Mouse (Mus musculus) liver, embryonic 13.5 days (tissue): Measurements from ENCODE around the gene Pld4. TPM values are rescaled to one million over a fixed set of nuclear protein-coding genes. Genes with fewer than 3 reads are reported as not detected.

ENCODE experiments used
- ATAC-seq: fragments of 200-750 bp; cut with Nextera tagmentation; 2 replicates; pipeline ENCODE4 v1.8.0; 2017; ENCODE audit warnings: low read depth, mild to moderate bottlenecking, moderate number of reproducible peaks, moderate library complexity
- DNase-seq: peaks from one replicate; pipeline ENCODE4 v3.0.0; 2022
- H3K27ac ChIP-seq: fragments of 300-500 bp; sonication (generic); 2 replicates; pipeline ENCODE4 v1.5.1; 2015; ENCODE audit warnings: moderate library complexity, mild to moderate bottlenecking, inconsistent platforms
- H3K27me3 ChIP-seq: fragments of 300-500 bp; sonication (generic); 2 replicates; pipeline ENCODE4 v1.6.1; 2015; ENCODE audit warnings: mild to moderate bottlenecking, inconsistent platforms
- H3K36me3 ChIP-seq: fragments of 300-500 bp; sonication (generic); 2 replicates; pipeline ENCODE4 v1.6.1; 2015; ENCODE audit warnings: mild to moderate bottlenecking, inconsistent platforms
- H3K4me1 ChIP-seq: fragments of 300-500 bp; sonication (generic); replicated peaks from 2 replicates; pipeline ENCODE4 v1.6.1; 2015; ENCODE audit warnings: inconsistent platforms
- H3K4me2 ChIP-seq: fragments of 300-500 bp; sonication (generic); 2 replicates; pipeline ENCODE4 v1.6.1; 2015; ENCODE audit warnings: inconsistent platforms, mild to moderate bottlenecking, moderate library complexity
- H3K4me3 ChIP-seq: fragments of 300-500 bp; sonication (generic); replicated peaks from 2 replicates; pipeline ENCODE4 v1.5.1; 2015; ENCODE audit warnings: mild to moderate bottlenecking, inconsistent platforms
- H3K9ac ChIP-seq: fragments of 300-500 bp; sonication (generic); 2 replicates; pipeline ENCODE4 v1.6.1; 2015; ENCODE audit warnings: mild to moderate bottlenecking, inconsistent platforms
- H3K9me3 ChIP-seq: fragments of 300-500 bp; sonication (generic); replicated peaks from 2 replicates; pipeline ENCODE4 v1.6.1; 2016; ENCODE audit warnings: inconsistent platforms
- WGBS: fragments of 180-500 bp; shearing (Covaris S2); methylation state at CpG from one replicate; pipeline ENCODE4 v1.1.7; 2015; ENCODE audit not compliant: insufficient replicate concordance; 5-methylcytosine and 5-hydroxymethylcytosine counted together
- polyA plus RNA-seq: library from polyadenylated mRNA; unstranded; fragments of >200 nt; fragmentation: Nextera tagmentation; extraction: Ambion mirVana; gene quantifications from 2 replicates; pipeline ENCODE4 v1.2.1, GENCODE M21; 2015

Gene Pld4
- polyA plus RNA-seq, 1 experiment from 2014 or later, result 9.6 TPM

- no peaks in the 10 kb centered on the region for H3K36me3 ChIP-seq
- WGBS, result 24% methylated on average over 3 of the region's 3 CpGs
- peak overlapping the region; percentile 73; the same call in 1 of the 2 replicates for H3K4me2 ChIP-seq
- peaks cover 70% of the 10 kb centered on the region for H3K27me3 ChIP-seq
- H3K9ac ChIP-seq, result no peak overlapping the region
- DNase-seq (no peak), ATAC-seq (no peak)
- H3K4me3 ChIP-seq, result no peak overlapping the region
- H3K27ac ChIP-seq, result no peak overlapping the region
- H3K4me1 ChIP-seq, result peaks cover 9% of the 10 kb centered on the region
- no peaks in the 10 kb centered on the region for H3K9me3 ChIP-seq
These were observed 42.5 kb downstream of the Pld4 start for GRCm38 (mm10) chr12:112802917-112803316.

- ATAC-seq, result no peak
- Histone ChIP-seq H3K27me3 (peaks cover 75% of the 10 kb centered on the region), H3K27ac (no peak overlapping the region), H3K4me1 (peaks cover 19% of the 10 kb centered on the region), H3K9ac (no peak overlapping the region), H3K4me3 (no peak overlapping the region), H3K4me2 (no peak overlapping the region), H3K9me3 (no peaks in the 10 kb centered on the region), H3K36me3 (no peaks in the 10 kb centered on the region)
- no peak for DNase-seq
- WGBS, result 53% methylated on average over 13 of the region's 13 CpGs
These were observed 43.6 kb downstream of the Pld4 start for GRCm38 (mm10) chr12:112804046-112804445.

GRCm38 (mm10) chr12:112806044-112806443, 45.6 kb downstream of the Pld4 start:
- 31% methylated on average over 6 of the region's 6 CpGs for WGBS
- Histone ChIP-seq H3K4me3 (no peak overlapping the region), H3K27ac (no peak overlapping the region), H3K9me3 (no peaks in the 10 kb centered on the region), H3K27me3 (peaks cover 90% of the 10 kb centered on the region), H3K9ac (no peak overlapping the region), H3K4me2 (no peak overlapping the region), H3K36me3 (no peaks in the 10 kb centered on the region), H3K4me1 (peaks cover 27% of the 10 kb centered on the region)
- ATAC-seq, result no peak
- no peak for DNase-seq

GRCm38 (mm10) chr12:112807796-112808195, 47.3 kb downstream of the Pld4 start:
- Histone ChIP-seq H3K27me3 (peaks cover 77% of the 10 kb centered on the region), H3K4me2 (no peak overlapping the region), H3K4me1 (peaks cover 18% of the 10 kb centered on the region), H3K36me3 (no peaks in the 10 kb centered on the region), H3K4me3 (no peak overlapping the region), H3K9me3 (no peaks in the 10 kb centered on the region), H3K27ac (no peak overlapping the region), H3K9ac (no peak overlapping the region)
- 61% methylated on average over 4 of the region's 4 CpGs for WGBS
- ATAC-seq (no peak), DNase-seq (no peak)

- peaks cover 73% of the 10 kb centered on the region for H3K27me3 ChIP-seq
- peak overlapping the region; percentile 67 for H3K4me3 ChIP-seq
- no peak for DNase-seq
- 83% methylated on average over 5 of the region's 5 CpGs for WGBS
- H3K9me3 ChIP-seq, result no peaks in the 10 kb centered on the region
- no peaks in the 10 kb centered on the region for H3K36me3 ChIP-seq
- 0 out of 2 replicates have a peak, but pooled peaks have one; percentile 2 for ATAC-seq
- H3K4me2 ChIP-seq, result peak overlapping the region; percentile 90
- 0 out of 2 replicates have a peak overlapping the region, but pooled peaks have one; percentile 8 for H3K9ac ChIP-seq
- H3K4me1 ChIP-seq, result peaks cover 18% of the 10 kb centered on the region
- no peak overlapping the region for H3K27ac ChIP-seq
These were observed 47.7 kb downstream of the Pld4 start for GRCm38 (mm10) chr12:112808212-112808586.

GRCm38 (mm10) chr12:112808587-112809364, 48.3 kb downstream of the Pld4 start, which contains the start of gene Clba1:
Gene Clba1 (plus strand): TSS chr12:112808937.
- peak; percentile 80 for DNase-seq
- no peaks in the 10 kb centered on the region for H3K36me3 ChIP-seq
- no peaks in the 10 kb centered on the region for H3K9me3 ChIP-seq
- peak within 1 kb of the TSS; percentile 67 for H3K9ac ChIP-seq
- peak within 1 kb of the TSS; percentile 67 for H3K4me3 ChIP-seq
- ATAC-seq, result peak; percentile 85
- WGBS, result 3% methylated on average over 64 of the region's 64 CpGs
- H3K4me2 ChIP-seq, result peak within 1 kb of the TSS; percentile 90
- H3K27ac ChIP-seq, result no peak within 1 kb of the TSS
- peaks cover 18% of the 10 kb centered on the region for H3K4me1 ChIP-seq
- H3K27me3 ChIP-seq, result peaks cover 67% of the 10 kb centered on the region

- H3K27ac ChIP-seq, result no peak overlapping the region
- peak overlapping the region; percentile 67 for H3K9ac ChIP-seq
- H3K9me3 ChIP-seq, result no peaks in the 10 kb centered on the region
- 15% methylated on average over 8 of the region's 8 CpGs for WGBS
- H3K36me3 ChIP-seq, result peaks cover 4% of the 10 kb centered on the region; the same call in 1 of the 2 replicates
- H3K4me3 ChIP-seq, result peak overlapping the region; percentile 67
- peaks cover 18% of the 10 kb centered on the region for H3K4me1 ChIP-seq
- H3K4me2 ChIP-seq, result peak overlapping the region; percentile 90
- ATAC-seq (no peak), DNase-seq (no peak)
- peaks cover 59% of the 10 kb centered on the region for H3K27me3 ChIP-seq
These were observed 49.2 kb downstream of the Pld4 start for GRCm38 (mm10) chr12:112809641-112810040.

GRCm38 (mm10) chr12:112810092-112810885, 49.8 kb downstream of the Pld4 start:
- no peak for ATAC-seq
- Histone ChIP-seq H3K4me3 (no peak overlapping the region), H3K9ac (0 out of 2 replicates have a peak overlapping the region, but pooled peaks have one; percentile 67), H3K9me3 (no peaks in the 10 kb centered on the region), H3K36me3 (peaks cover 10% of the 10 kb centered on the region), H3K27ac (no peak overlapping the region), H3K27me3 (peaks cover 57% of the 10 kb centered on the region), H3K4me1 (peaks cover 18% of the 10 kb centered on the region), H3K4me2 (peak overlapping the region; percentile 90; the same call in 1 of the 2 replicates)
- DNase-seq, result no peak
- whole genome bisulfite sequencing, result 54% methylated on average over 19 of the region's 19 CpGs

GRCm38 (mm10) chr12:112813370-112813769, 52.9 kb downstream of the Pld4 start:
- H3K27ac ChIP-seq, result no peak overlapping the region
- 79% methylated on average over 7 of the region's 7 CpGs for WGBS
- DNase-seq, result no peak
- peaks cover 30% of the 10 kb centered on the region for H3K27me3 ChIP-seq
- peaks cover 39% of the 10 kb centered on the region for H3K36me3 ChIP-seq
- no peak overlapping the region for H3K4me2 ChIP-seq
- no peak overlapping the region for H3K4me3 ChIP-seq
- H3K9me3 ChIP-seq, result no peaks in the 10 kb centered on the region
- ATAC-seq, result no peak
- peaks cover 21% of the 10 kb centered on the region for H3K4me1 ChIP-seq
- H3K9ac ChIP-seq, result no peak overlapping the region

GRCm38 (mm10) chr12:112814682-112815470, 54.4 kb downstream of the Pld4 start:
- Histone ChIP-seq H3K27me3 (peaks cover 17% of the 10 kb centered on the region), H3K36me3 (peaks cover 54% of the 10 kb centered on the region), H3K9me3 (no peaks in the 10 kb centered on the region), H3K9ac (no peak overlapping the region), H3K4me2 (no peak overlapping the region), H3K4me1 (peaks cover 11% of the 10 kb centered on the region), H3K4me3 (no peak overlapping the region), H3K27ac (no peak overlapping the region)
- 81% methylated on average over 14 of the region's 14 CpGs for WGBS
- DNase-seq (no peak), ATAC-seq (no peak)

GRCm38 (mm10) chr12:112816294-112816693, 55.8 kb downstream of the Pld4 start:
- ATAC-seq (0 out of 2 replicates have a peak, but pooled peaks have one; percentile 7), DNase-seq (no peak)
- H3K4me1 ChIP-seq, result peaks cover 15% of the 10 kb centered on the region
- WGBS, result 53% methylated on average over 4 of the region's 4 CpGs
- no peaks in the 10 kb centered on the region for H3K9me3 ChIP-seq
- H3K4me3 ChIP-seq, result no peak overlapping the region
- peaks cover 67% of the 10 kb centered on the region for H3K36me3 ChIP-seq
- H3K9ac ChIP-seq, result no peak overlapping the region
- H3K27me3 ChIP-seq, result peaks cover 3% of the 10 kb centered on the region; the same call in 1 of the 2 replicates
- H3K27ac ChIP-seq, result no peak overlapping the region
- H3K4me2 ChIP-seq, result no peak overlapping the region
